8 mouse cellular contexts compared by ENCODE assay signal in the genomic region with DNA sequence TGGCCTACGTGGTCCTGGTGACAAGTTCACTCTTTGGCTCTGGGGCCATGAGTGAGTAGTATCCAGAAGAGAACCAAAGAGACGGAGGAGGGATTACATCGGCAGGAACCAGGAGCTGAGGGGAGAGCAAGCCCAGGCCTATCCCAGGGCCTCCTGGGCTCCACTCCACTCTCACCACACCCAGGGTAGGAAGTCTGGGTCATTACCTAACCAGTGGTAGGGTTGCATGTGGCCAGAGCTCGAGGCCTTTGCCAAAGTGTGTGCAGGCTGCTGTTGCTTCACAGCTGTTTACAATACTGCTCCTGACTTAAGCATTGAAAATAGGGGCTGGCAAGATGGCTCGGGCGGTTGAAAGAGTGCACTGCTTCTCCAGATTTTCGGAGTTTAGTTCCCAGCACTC. TPM values are rescaled to one million over a fixed set of nuclear protein-coding genes. Genes with fewer than 3 reads are reported as not detected.
DNase-seq lines count a peak whose midpoint lies in the region; ATAC-seq lines count a peak whose summit lies in the region.

No protein-coding gene starts in this region.

- no peaks in the 10 kb centered on the region for H3K27me3 ChIP-seq in forebrain, embryonic 11.5 days (ENCODE audit: control insufficient read depth, insufficient read depth, low read length)
- no peaks in the 10 kb centered on the region for H3K27me3 ChIP-seq in limb, embryonic 12.5 days
- H3K27me3 ChIP-seq in midbrain, embryonic 14.5 days (ENCODE audit: control insufficient read depth, insufficient read depth, low read length): no peaks in the 10 kb centered on the region

- no peak overlapping the region for H3K27ac ChIP-seq in forebrain, embryonic 11.5 days (ENCODE audit: low read depth, low read length)
- H3K27ac ChIP-seq in limb, embryonic 12.5 days: no peak overlapping the region
- no peak overlapping the region for H3K27ac ChIP-seq in midbrain, embryonic 14.5 days (replicated peaks; ENCODE audit: low read depth, low read length)

- no peak overlapping the region for H3K4me3 ChIP-seq in forebrain, embryonic 11.5 days (ENCODE audit: low read depth, low read length)
- H3K4me3 ChIP-seq in limb, embryonic 12.5 days (replicated peaks): peak overlapping the region; percentile 95
- peak overlapping the region; percentile 92 for H3K4me3 ChIP-seq in midbrain, embryonic 14.5 days (replicated peaks; ENCODE audit: low read depth, low read length)

- H3K4me2 ChIP-seq in forebrain, embryonic 11.5 days (ENCODE audit: low read depth, low read length, severe bottlenecking): peak overlapping the region; percentile 96
- peak overlapping the region; percentile 95 for H3K4me2 ChIP-seq in limb, embryonic 12.5 days
- peak overlapping the region; percentile 99 for H3K4me2 ChIP-seq in midbrain, embryonic 14.5 days (ENCODE audit: low read length)

- 83% methylated on average over 7 of the region's 7 CpGs for WGBS in forebrain, embryonic 11.5 days
- 74% methylated on average over 7 of the region's 7 CpGs for WGBS in limb, embryonic 12.5 days
- WGBS in midbrain, embryonic 14.5 days: 87% methylated on average over 7 of the region's 7 CpGs

- H3K36me3 ChIP-seq in forebrain, embryonic 11.5 days (ENCODE audit: control insufficient read depth, insufficient read depth, low read length): no peaks in the 10 kb centered on the region; the same call in 1 of the 2 replicates
- peaks cover 28% of the 10 kb centered on the region for H3K36me3 ChIP-seq in limb, embryonic 12.5 days
- peaks cover 25% of the 10 kb centered on the region for H3K36me3 ChIP-seq in midbrain, embryonic 14.5 days (ENCODE audit: control insufficient read depth, insufficient read depth, low read length)

- DNase-seq in urinary bladder, postnatal 36 days (ENCODE audit: low spot score in 2 of 2): peak; percentile 37 to 69
- no peak for DNase-seq in urinary bladder, postnatal 25 days (ENCODE audit: low spot score)
- DNase-seq in forebrain, embryonic 11.5 days (ENCODE audit: low spot score): no peak
- no peak for DNase-seq in midbrain, embryonic 14.5 days
- DNase-seq in frontal cortex, postnatal 25 days (ENCODE audit: low spot score in 2 of 2): no peak
- DNase-seq in spleen, postnatal 10 days (ENCODE audit: low spot score in 2 of 2): no peak
- no peak for DNase-seq in thymus, postnatal 14 days

- H3K9ac ChIP-seq in forebrain, embryonic 11.5 days (ENCODE audit: low read length): no peak overlapping the region; the same call in 1 of the 2 replicates
- peak overlapping the region; percentile 93; the same call in 1 of the 2 replicates for H3K9ac ChIP-seq in limb, embryonic 12.5 days (replicated peaks)
- peak overlapping the region; percentile 29; the same call in 1 of the 2 replicates for H3K9ac ChIP-seq in midbrain, embryonic 14.5 days (replicated peaks; ENCODE audit: low read length)

- H3K4me1 ChIP-seq in forebrain, embryonic 11.5 days (replicated peaks; ENCODE audit: control insufficient read depth, insufficient read depth, low read length): peaks cover 14% of the 10 kb centered on the region; the same call in 1 of the 2 replicates
- H3K4me1 ChIP-seq in limb, embryonic 12.5 days (replicated peaks): peaks cover 35% of the 10 kb centered on the region
- peaks cover 22% of the 10 kb centered on the region for H3K4me1 ChIP-seq in midbrain, embryonic 14.5 days (ENCODE audit: control insufficient read depth, insufficient read depth, low read length)

- no peaks in the 10 kb centered on the region for H3K9me3 ChIP-seq in forebrain, embryonic 11.5 days (ENCODE audit: control insufficient read depth, low read length)
- no peaks in the 10 kb centered on the region for H3K9me3 ChIP-seq in limb, embryonic 12.5 days
- no peaks in the 10 kb centered on the region for H3K9me3 ChIP-seq in midbrain, embryonic 14.5 days (ENCODE audit: control insufficient read depth, low read length)

- no peak for ATAC-seq in forebrain, embryonic 11.5 days (replicated peaks; ENCODE audit: low FRiP score)
- no peak for ATAC-seq in limb, embryonic 12.5 days (ENCODE audit: insufficient number of reproducible peaks, insufficient read depth, low FRiP score, low TSS enrichment, low read depth)
- ATAC-seq in midbrain, embryonic 14.5 days (ENCODE audit: low FRiP score, low TSS enrichment): no peak

RNA-seq across cellular contexts. Expression of gene Trim11, which starts 1.8 kb away (rescaled TPM):
- 17.3 and 20.5 TPM in 2 replicates for polyA plus RNA-seq in forebrain, embryonic 11.5 days (2014; fragmentation: Nextera tagmentation; extraction: Ambion mirVana)
- polyA plus RNA-seq in limb, embryonic 12.5 days (2016; fragmentation: Nextera tagmentation; extraction: Ambion mirVana): 21.6 and 22.4 TPM in 2 replicates
- 18.6 and 20.8 TPM in 2 replicates for polyA plus RNA-seq in midbrain, embryonic 14.5 days (2014; fragmentation: Nextera tagmentation; extraction: Ambion mirVana)

RNA-seq across cellular contexts. Expression of gene Hist3h2a, which starts 25.2 kb away (rescaled TPM):
- polyA plus RNA-seq in forebrain, embryonic 11.5 days (2014; fragmentation: Nextera tagmentation; extraction: Ambion mirVana): 52.9 and 54.1 TPM in 2 replicates
- polyA plus RNA-seq in limb, embryonic 12.5 days (2016; fragmentation: Nextera tagmentation; extraction: Ambion mirVana): 26.2 and 27.9 TPM in 2 replicates
- polyA plus RNA-seq in midbrain, embryonic 14.5 days (2014; fragmentation: Nextera tagmentation; extraction: Ambion mirVana): 129 and 130 TPM in 2 replicates

RNA-seq across cellular contexts. Expression of gene Trim17, which starts 25.2 kb away (rescaled TPM):
- polyA plus RNA-seq in forebrain, embryonic 11.5 days (2014; fragmentation: Nextera tagmentation; extraction: Ambion mirVana): 0.21 and 0.75 TPM in 2 replicates
- polyA plus RNA-seq in limb, embryonic 12.5 days (2016; fragmentation: Nextera tagmentation; extraction: Ambion mirVana): 0.80 and 0.93 TPM in 2 replicates
- polyA plus RNA-seq in midbrain, embryonic 14.5 days (2014; fragmentation: Nextera tagmentation; extraction: Ambion mirVana): 1.1 and 1.3 TPM in 2 replicates

RNA-seq across cellular contexts. Expression of gene Hist3h2ba, which starts 30.9 kb away (rescaled TPM):
- polyA plus RNA-seq in forebrain, embryonic 11.5 days (2014; fragmentation: Nextera tagmentation; extraction: Ambion mirVana): 84.9 and 93.6 TPM in 2 replicates
- polyA plus RNA-seq in limb, embryonic 12.5 days (2016; fragmentation: Nextera tagmentation; extraction: Ambion mirVana): 22.6 and 28.5 TPM in 2 replicates
- polyA plus RNA-seq in midbrain, embryonic 14.5 days (2014; fragmentation: Nextera tagmentation; extraction: Ambion mirVana): 239 and 784 TPM in 2 replicates

RNA-seq across cellular contexts. Expression of gene Rnf187, which starts 40.9 kb away (rescaled TPM):
- polyA plus RNA-seq in forebrain, embryonic 11.5 days (2014; fragmentation: Nextera tagmentation; extraction: Ambion mirVana): 386 and 426 TPM in 2 replicates
- polyA plus RNA-seq in limb, embryonic 12.5 days (2016; fragmentation: Nextera tagmentation; extraction: Ambion mirVana): 306 and 315 TPM in 2 replicates
- polyA plus RNA-seq in midbrain, embryonic 14.5 days (2014; fragmentation: Nextera tagmentation; extraction: Ambion mirVana): 641 and 678 TPM in 2 replicates

Comparison
In these comparisons a context has a peak if more than half of its experiments do, and no peak if none do; other contexts are left out.
1. DNase-seq: peak in urinary bladder, postnatal 36 days (2 of 2); none in urinary bladder, postnatal 25 days (single experiment), forebrain, embryonic 11.5 days (single experiment), midbrain, embryonic 14.5 days (single experiment), frontal cortex, postnatal 25 days (0 of 2), spleen, postnatal 10 days (0 of 2) and thymus, postnatal 14 days (single experiment).
2. Peak in every context shown above with its lines, with median percentiles within 50 percentile points of each other: H3K4me2 ChIP-seq.